Mouse (Mus musculus) layer of hippocampus, adult 9-10 months (tissue): Measurements from ENCODE around the gene Noc2l.

Experiments used
- DNase-seq: peaks from one replicate; pipeline ENCODE4 v3.0.0; 2022; ENCODE audit warnings: low spot score

Gene Noc2l

DNA sequence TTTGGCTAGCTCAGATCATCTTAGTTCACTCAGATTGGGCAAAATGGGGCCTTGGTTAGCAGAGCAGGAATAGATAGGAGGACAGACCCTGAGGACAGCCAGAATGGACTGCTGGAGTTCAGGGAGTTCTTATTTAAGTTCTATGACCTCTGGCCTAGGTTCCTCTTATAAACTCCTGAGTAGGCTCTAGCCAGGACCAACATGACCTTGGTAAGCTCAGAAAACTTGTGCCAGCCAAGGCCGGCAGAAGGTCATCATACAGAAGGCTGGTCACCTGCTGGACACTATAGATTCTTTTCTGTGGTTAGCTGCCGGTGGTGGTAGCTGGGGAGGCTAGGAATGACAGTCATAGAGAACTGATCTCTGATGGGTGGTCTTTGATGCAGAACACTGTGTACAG lies 19.6 kb upstream of the Noc2l start:
- no peak for DNase-seq

DNA sequence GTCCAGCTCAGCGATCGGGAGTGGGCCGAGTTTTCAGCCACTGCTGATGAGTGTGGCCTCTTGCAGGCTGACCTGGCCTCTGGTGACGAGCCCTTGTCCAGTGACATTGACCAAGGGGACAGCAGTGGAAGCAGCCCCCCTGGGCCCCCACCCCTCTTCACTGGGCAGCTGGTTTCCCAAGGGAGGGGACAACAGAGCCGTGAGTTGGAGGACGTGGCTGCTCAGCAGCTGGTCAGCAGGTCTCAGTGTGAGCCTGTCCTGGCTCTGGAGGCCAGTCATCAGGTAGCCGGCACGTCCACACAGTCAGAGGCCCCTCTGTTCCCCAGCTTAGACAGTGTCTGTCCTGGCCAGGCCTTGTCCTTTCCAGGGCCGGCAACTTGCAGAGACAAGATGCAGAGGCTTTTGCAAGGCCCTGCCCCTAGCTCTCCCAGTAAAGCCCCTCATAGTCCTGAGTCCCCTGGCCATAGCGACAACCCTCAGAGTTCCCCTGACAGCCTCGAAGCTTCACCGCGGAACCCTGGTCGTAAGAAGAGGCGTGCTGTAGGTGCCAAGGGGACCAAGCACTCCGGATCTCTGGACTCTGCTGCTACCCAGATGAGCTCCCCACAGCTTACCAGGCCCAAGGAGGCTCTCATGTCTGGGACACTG lies 18.7 kb upstream of the Noc2l start:
- no peak for DNase-seq

DNA sequence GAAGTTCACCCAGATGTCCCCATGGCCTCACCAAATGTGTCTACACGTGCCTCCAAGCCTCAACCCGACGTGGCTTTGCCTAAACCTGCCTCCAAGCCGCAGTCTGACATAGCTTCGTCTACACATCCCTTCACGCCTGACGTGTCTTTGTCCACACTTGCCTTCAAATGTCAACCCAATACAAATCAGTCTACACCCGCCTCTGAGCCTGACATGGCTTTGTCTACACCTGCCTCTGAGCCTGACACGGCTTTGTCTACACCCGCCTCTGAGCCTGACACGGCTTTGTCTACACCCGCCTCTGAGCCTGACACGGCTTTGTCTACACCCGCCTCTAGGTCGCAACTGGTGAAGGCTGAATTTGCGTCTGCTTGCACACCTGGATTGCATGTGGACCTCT lies 18.0 kb upstream of the Noc2l start:
- DNase-seq: no peak

DNA sequence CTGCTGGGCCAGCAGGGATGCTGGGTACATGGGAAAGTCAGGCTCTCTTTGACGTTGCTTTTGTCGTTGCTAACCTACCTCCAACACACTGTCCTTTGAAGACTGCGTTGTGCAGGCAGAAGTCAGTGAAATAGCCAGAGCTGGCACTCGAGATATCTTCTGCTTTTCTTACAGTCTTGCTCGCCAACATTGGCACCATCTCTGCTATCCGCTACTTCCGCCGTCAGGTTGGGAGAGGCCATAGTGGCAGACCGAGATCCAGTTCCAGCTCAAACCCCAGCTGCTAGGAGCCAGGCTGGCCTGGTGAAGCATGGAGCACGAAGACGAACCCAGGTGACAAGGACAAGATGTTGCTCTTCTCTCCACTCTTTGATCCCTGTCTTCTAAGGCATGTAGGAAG lies 15.9 kb upstream of the Noc2l start:
- DNase-seq: no peak

DNA sequence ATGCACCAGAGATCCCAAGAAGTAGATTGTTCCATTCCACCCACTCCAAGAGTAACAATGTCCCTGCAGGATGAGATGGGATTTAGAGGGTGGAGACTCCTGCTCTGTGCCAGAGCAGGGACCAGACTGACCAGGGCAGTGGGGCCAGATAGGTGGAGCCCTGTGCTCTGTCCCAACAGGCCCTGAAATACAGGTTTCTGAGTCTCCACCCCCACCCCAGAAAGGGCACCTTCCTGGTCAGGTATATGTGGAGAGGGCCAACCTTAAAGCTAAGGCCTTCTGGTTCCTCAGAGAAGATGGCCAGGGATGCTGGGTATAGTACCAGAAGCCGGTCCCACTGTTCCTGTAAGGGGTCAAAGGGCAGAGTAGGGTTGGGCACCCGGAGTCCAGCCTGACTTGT lies 11.5 kb upstream of the Noc2l start:
- no peak for DNase-seq

DNA sequence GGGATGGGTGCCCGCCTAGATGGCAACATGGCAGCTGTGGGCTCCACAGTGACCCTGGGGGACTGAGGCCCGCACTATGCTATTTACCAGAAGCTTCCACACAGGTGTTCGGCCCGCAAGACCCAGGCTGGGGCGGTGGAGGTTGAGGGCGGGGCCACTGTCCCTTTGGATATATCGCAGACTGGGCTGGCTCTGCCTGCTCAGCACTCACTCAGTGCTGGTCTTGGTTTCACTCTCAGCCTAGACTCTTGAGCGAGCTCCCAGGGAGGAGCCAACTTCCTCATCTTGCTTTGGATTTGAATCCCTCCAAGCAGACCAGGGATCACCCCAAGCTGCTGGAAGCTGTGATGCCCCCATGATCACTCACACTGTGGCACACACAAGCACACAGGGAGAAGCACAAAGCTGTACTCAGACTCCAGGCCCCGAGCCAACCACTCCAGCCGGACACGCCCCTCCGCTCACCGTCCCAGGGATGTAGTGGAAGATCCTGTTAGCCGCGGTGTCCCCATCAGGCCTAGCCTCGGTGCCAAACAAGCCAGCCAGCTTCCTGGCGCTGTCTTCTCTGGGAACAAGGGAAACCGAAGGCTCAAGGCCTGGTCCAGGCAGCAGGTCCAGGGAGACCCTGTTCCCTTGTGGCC lies 7.9 kb upstream of the Noc2l start:
- no peak for DNase-seq

DNA sequence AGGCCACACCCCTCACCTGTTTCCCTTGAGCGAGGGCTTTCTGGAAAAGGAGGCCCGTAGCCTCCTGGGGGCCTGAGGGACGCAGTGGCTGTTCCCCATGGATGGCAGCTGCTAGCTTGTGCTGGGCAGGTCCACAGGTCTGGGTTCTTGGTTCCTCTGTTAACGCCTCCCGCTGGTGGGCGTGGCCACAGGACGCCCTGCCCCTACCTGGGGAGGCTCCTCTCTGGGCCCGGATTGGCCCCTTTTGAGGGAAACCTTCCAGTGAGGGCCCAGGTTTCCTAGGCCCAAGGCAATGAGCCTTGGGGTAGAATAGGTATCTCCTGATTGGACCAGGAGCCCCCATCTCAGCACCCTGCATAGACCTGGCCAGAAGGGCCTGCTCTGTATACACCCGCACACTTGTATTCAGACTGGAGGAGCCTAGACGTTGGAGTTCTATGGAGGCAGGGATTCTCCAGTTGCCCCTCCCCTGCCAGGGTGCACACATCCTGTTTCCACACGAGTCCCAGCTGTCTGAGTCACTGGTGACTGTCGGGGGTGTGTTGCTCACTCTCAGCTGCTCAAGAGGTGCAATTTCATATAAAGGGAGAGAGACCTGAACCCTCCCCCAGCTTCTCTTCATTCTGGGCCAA lies 7.3 kb upstream of the Noc2l start:
- no peak for DNase-seq

DNA sequence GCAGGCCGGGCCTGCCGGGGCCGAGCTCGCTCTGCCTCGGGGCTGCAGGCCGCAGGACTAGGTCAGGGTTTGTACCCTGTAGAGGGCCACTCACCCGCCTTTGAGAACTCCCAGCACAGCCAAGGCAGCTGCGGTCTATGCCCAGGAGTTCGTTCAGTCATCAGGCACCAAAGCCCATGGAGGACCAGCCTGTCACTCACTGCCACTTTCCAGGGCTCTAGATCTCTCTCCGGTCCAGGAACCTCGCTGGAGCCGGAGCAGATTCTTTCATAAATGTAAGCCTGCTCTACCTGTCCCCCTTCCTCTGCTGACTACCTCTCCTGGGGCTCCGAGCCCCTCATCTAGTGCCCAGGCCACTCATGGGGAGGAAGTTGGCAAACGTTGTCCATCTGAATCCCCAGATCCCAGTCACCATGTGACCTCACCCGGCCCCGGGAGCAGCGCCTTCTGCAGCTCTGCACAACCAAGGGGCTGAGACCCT lies 1.7 kb upstream of the Noc2l start:
- DNase-seq: no peak

DNA sequence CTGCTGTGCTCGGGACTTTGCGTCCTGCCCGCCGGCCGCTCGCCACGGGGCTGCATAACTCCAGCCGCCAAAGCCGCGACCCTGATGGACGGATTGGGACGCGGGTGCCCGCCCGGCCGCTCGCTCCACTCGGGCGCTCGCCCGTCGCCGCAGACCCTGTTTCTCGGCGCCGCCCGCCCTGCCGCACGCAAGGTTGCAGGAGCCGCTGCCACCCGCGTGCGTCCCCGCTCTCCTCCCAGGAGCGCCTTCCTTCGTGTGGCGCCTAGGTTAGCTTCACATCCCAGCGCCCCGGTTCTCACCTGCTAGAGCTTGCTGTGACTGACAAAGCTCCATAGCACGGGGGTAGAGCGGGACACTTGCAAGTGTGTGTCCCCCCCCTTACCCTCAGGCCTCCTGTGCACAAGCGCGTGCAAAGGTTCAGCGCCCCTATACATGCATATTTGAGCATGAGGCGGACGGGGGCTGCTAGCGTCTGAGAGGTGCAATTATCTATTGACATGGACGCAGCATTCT lies 1.1 kb upstream of the Noc2l start, which contains the start of gene Plekhn1:
Plekhn1 (minus strand) TSS at position 157 of the 513 bp plus-strand sequence.
- no peak for DNase-seq

DNA sequence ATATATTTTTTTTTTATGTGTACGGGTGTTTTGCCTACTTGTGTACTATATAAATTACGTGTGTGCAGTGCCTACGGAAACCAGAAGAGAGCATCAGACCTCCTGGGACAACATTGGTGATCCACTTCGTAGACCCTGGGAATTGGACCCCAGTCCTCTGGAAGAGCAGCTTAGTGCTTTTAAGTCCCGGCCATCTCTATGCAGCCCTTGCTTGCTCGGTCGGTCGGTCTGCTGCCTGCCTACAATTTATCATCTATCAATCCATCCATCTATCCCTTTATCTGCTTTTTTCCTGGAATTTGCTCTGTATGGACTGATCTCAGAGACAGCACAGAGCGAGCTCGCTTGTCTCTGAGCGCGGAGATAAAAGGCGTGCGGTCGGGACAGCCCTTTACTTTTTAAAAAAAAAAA lies 445 bp upstream of the Noc2l start:
- no peak for DNase-seq

DNA sequence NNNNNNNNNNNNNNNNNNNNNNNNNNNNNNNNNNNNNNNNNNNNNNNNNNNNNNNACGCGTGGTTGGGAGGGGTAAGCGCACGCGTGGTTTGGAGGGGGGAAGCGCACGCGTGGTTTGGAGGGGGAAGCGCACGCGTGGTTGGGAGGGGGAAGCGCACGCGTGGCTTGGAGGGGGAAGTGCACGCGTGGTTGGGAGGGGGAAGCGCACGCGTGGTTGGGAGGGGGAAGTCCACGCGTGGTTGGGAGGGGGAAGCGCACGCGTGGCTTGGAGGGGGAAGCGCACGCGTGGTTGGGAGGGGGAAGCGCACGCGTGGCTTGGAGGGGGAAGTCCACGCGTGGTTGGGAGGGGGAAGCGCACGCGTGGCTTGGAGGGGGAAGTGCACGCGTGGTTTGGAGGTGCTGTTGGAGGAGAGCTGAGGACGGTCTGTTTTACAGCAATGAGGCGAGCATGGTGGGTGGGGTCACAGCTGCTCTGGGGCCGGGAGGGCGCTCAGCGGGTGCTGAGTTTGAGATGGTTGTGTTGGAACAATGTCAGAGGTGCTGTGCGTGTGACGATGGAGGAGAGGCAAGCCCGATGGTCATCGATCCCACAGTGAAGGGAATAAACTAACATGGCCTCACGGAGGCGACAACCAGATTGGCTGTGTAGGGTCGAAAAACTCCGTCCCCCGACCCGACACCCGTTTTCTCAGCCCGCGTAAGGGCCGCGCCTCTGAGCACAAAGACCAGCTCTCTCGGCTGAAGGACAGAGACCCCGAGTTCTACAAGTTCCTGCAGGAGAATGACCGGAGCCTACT lies 1.0 kb downstream of the Noc2l start:
- DNase-seq: no peak

DNA sequence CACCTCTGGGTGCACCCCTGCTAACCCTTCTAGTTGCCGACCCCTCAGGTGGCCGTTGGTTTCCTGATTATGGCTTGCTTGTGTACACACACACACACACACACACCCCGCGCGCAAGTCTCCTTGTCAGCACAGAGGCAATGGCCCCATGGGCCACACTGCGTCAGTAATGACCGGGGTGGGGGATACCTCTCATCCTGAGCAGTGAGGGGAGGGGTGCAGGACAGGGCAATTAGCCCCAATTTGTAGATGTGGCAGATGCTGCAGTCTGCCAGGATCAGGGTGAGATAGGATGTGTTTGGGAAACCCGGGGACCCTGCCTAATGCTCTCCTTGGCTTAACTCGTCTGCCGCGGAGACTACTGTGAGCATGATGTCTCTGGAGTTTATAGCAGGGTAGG lies 13.8 kb downstream of the Noc2l start:
- no peak for DNase-seq

DNA sequence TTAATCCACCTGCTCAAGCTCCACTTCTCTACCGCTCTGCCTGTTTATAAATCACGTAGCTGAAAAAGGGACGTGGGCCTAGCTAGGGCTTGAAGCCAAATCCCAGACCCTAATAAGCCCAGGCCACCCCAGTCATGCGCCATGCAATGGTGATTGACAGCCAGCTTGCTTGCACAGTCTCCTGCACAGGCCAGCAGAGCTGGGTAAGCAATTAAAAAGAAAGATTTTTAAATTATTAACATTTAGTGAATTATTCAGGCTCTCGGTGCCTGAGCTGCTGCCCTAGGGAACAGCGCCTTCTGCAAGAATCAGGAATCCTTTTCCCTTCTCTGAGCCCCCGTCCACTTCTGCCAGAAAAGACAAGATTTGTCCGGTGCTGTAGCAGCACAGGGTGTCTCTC lies 15.3 kb downstream of the Noc2l start:
- DNase-seq: no peak

DNA sequence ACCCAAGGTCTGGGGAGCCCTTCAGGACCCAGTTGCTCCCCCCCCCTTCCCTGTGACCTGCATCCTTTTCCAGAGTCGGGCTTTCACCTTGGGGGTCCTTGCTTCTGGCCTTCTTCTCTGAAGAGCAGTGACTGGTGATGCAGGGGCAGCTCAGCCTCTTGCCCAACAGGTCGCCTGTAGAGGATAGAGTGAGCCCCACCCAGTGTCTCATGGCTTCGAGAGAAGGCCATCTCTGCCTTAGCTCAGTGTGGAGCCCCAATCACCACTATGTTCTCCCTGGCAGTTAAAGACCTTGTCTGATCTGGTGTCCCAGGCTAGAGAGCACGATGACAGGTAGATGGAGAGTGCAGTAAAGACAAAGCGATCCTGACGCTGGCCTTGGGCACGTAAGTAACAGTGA lies 16.3 kb downstream of the Noc2l start:
- no peak for DNase-seq

DNA sequence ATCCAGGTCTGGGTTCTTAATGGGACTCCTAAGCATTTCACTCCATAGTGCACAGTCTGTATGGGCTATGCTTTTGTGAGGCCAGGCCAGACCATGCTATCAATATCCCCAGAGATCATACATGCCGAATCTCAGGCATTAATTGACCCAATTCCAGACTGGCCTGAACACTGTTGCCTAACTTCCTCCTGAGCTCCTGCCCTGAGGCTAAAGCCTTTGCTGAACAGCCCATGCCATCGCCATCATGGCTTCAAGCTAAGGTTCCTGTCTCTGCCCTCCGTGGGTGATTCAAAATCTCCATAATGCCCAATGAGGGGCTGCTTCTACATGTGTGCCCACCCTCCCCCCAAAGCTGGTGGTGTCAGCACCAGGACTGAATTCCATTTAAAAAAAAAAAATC lies 16.8 kb downstream of the Noc2l start:
- no peak for DNase-seq

DNA sequence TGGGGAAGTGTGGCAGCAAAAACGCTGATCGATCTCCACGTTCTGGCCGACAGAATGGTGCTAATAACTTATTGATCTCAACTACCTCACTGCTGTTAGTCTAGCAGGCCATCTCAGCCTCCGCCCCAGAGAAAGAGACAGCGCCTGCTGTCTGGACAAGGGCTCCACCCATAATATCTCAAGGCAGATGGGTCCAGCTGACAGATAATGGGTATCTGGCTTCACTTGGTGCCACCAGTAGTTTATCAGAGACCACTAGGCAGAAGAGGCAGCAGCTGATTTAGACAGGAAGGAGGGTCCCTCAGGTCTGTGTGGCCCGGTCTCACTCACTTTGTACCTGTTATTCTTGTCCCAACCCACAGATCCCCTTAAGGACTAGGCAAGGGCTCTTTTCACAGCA lies 17.2 kb downstream of the Noc2l start:
- no peak for DNase-seq

DNA sequence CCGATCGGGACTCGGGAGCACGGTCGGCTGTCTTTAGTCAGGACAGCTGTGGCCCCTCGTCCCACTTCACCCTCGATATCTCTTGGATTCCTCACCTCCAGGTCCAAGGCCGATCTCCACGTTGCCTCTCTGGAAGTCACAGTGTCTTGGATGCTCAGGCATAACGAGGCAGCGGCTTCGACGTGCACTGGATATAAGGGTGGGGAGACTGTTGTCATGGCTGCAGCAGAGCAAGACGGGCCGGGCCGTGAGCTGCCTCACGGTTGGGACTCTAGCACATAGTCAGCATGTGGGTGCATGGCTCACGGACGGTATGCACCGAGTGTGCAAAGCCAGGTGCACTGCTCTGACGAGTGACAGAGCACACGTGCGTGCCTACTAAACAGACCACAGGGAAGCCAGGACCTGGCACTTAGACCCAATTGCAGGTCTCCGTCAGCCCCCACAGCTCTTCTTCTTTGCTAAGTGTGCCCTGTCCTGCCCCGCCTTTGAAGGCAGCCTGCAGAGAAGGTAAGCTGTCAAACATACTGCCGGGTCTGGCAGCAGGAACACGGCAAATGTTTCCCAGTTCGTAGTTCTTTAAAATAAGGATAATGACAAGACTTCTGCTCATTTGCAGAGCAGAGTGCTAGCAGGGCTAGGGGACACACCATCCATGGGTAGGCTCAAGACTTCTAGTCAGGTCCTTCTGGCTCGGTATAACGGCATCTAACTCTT lies 18.7 kb downstream of the Noc2l start:
- DNase-seq: no peak

DNA sequence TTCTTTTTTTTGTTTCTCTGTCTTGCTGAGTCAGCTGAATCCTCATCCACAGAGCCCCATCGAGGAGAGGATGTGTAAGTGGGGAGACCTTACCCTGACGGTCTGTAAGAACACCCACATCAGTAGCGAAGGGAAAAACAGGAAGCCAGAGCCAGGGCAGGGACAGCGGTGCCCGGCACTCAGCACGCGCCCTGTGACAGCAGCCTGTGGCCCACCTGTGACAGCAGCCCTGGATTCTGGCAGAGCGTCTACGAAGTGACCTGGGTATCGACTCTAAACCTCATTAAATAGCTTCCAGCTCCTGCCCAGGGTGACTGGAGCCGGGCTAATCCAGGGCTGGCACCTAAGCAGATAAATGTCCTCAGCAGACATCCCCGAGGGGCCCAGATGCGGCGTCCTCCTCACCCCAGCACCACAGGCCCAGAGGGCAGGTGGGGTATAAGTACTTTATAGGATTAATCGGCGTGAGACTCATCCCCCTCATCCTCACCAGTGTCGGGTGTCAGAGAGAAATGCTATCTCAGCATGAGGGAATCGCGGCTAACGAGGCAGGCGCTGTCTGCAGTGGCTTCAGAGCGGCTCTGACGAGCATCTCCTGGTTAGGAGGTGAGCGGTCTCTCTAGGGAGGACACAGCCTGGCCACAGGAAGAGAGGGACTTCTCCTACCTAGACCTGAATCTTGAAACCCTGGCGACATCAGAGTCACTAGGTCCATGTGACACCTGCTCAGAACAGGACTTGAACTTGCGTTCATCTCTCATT lies 19.4 kb downstream of the Noc2l start, which contains the start of gene Samd11:
Samd11 (minus strand) TSS at position 580 of the 762 bp plus-strand sequence.
- no peak for DNase-seq
